Mouse (Mus musculus): Measurements from ENCODE around the gene Btbd1.

- TF ChIP-seq GATA1 (IDR thresholded peaks at IDR 0.05; ENCODE audit: low read length) = no peak
- TF ChIP-seq TAL1 (IDR thresholded peaks at IDR 0.05; ENCODE audit: low read length) = no peak
Measured at GRCm38 (mm10) chr7:81839746-81840145, 10.5 kb upstream of the Btbd1 start.
